Mouse (Mus musculus): ENCODE data around the gene Ankrd6.

DNA sequence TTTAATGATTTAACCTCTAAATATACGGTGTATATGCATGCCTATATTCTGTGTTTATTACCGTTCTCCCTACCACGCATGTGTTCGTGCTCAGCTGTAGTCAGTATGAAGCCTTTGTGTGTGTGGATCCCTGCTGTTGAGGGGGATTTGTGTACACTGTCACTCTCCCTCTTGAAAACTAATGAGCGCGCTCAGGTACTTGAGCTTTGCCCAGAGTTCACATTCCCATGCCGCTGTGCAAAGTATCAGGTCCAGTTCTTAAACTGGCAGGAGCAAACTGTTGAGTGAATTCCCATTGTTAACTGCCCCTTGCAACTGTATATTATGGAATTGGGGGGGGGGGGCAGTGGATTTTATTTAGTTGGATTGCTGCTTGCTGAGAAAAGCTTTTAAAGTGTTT, 183.2 kb downstream of the Ankrd6 start:
- no peak for TF ChIP-seq E2F4 (IDR thresholded peaks at IDR 0.05; ENCODE audit: borderline replicate concordance, low read depth, low read length)
- no peak for TF ChIP-seq MXI1 (IDR thresholded peaks at IDR 0.05; ENCODE audit: low read depth, low read length)
- TF ChIP-seq POLR2A (IDR thresholded peaks at IDR 0.05; ENCODE audit: control insufficient read depth in 1 of 2, insufficient read depth in 1 of 2, low read depth in 1 of 2, low read length in 2 of 2, poor library complexity in 1 of 2) = no peak
- no peak for TF ChIP-seq CTCF (IDR thresholded peaks at IDR 0.05 in 2 of 3, conservative IDR thresholded peaks at IDR 0.05 in 1 of 3; ENCODE audit: control insufficient read depth in 1 of 3, insufficient read depth in 1 of 3, low read depth in 2 of 3, low read length in 3 of 3, poor library complexity in 1 of 3, severe bottlenecking in 1 of 3)
- TF ChIP-seq EP300 (IDR thresholded peaks at IDR 0.05; ENCODE audit: low read depth in 1 of 2, low read length in 2 of 2) = no peak
- TF ChIP-seq POLR2AphosphoS5 (IDR thresholded peaks at IDR 0.05; ENCODE audit: borderline replicate concordance, low read depth, low read length) = no peak
- no peak for TF ChIP-seq JUND (IDR thresholded peaks at IDR 0.05; ENCODE audit: low read depth, low read length)
- TF ChIP-seq NELFE (IDR thresholded peaks at IDR 0.05; ENCODE audit: low read depth, low read length) = no peak
- no peak for TF ChIP-seq NRF1 (IDR thresholded peaks at IDR 0.05; ENCODE audit: insufficient read depth, low read depth, low read length, poor library complexity, severe bottlenecking)
- no peak for TF ChIP-seq ELF1 (IDR thresholded peaks at IDR 0.05; ENCODE audit: low read depth, low read length)
- no peak for TF ChIP-seq ETS1 (IDR thresholded peaks at IDR 0.05; ENCODE audit: low read depth, low read length)
